Mouse (Mus musculus) left cerebral cortex, adult 8-10 months (tissue): ENCODE results near the gene Eps8l2. TPM values are rescaled to one million over a fixed set of nuclear protein-coding genes. Genes with fewer than 3 reads are reported as not detected.

Source experiments
- DNase-seq, 2 experiments: peaks; one replicate each; pipeline ENCODE4 v3.0.0; 2022; ENCODE audit warnings: low spot score in 2 of 2
- total RNA-seq, 4 experiments: library from RNA; stranded (reverse); gene quantifications; 2 replicates each; pipeline ENCODE4 v1.2.4; 2022

The Eps8l2 gene
- total RNA-seq, 4 experiments from 2014 or later: 5.4 to 7.9 (median 6.4) TPM

- DNase-seq: no peak
Measured at GRCm38 (mm10) chr7:141328373-141328990, 10.2 kb upstream of the Eps8l2 start.

- DNase-seq: no peak
Measured at GRCm38 (mm10) chr7:141330706-141331105, 8.0 kb upstream of the Eps8l2 start.

- DNase-seq: no peak
Measured at GRCm38 (mm10) chr7:141331990-141332389, 6.7 kb upstream of the Eps8l2 start.

GRCm38 (mm10) chr7:141335044-141335579 is 3.6 kb upstream of the Eps8l2 start:
- DNase-seq: no peak

- peak in 1 of 2 experiments; percentile 39 for DNase-seq
Measured at GRCm38 (mm10) chr7:141335682-141336081, 3.0 kb upstream of the Eps8l2 start.

GRCm38 (mm10) chr7:141336296-141336695 is 2.4 kb upstream of the Eps8l2 start:
- no peak for DNase-seq

- no peak for DNase-seq
Measured at GRCm38 (mm10) chr7:141337716-141338416, 814 bp upstream of the Eps8l2 start.

- no peak for DNase-seq
Measured at GRCm38 (mm10) chr7:141339215-141339920, 688 bp downstream of the Eps8l2 start.

GRCm38 (mm10) chr7:141340023-141340422 is 1.3 kb downstream of the Eps8l2 start:
- DNase-seq: no peak

- no peak for DNase-seq
Measured at GRCm38 (mm10) chr7:141340476-141340875, 1.8 kb downstream of the Eps8l2 start.

GRCm38 (mm10) chr7:141341689-141342226 is 3.1 kb downstream of the Eps8l2 start:
- DNase-seq: no peak

GRCm38 (mm10) chr7:141343230-141343629 is 4.5 kb downstream of the Eps8l2 start:
- DNase-seq: no peak

GRCm38 (mm10) chr7:141343696-141344095 is 5.0 kb downstream of the Eps8l2 start:
- DNase-seq: no peak

- DNase-seq: no peak
Measured at GRCm38 (mm10) chr7:141344787-141345186, 6.1 kb downstream of the Eps8l2 start.

GRCm38 (mm10) chr7:141351061-141351460 is 12.4 kb downstream of the Eps8l2 start:
- no peak for DNase-seq

GRCm38 (mm10) chr7:141355051-141355450 is 16.4 kb downstream of the Eps8l2 start:
- DNase-seq: no peak

GRCm38 (mm10) chr7:141355626-141356326 is 17.1 kb downstream of the Eps8l2 start:
- no peak for DNase-seq

- DNase-seq: peak in 1 of 2 experiments; percentile 71
Measured at GRCm38 (mm10) chr7:141356971-141357370, 18.3 kb downstream of the Eps8l2 start.

- DNase-seq: no peak
Measured at GRCm38 (mm10) chr7:141361510-141361909, 22.8 kb downstream of the Eps8l2 start.

GRCm38 (mm10) chr7:141363106-141363751 is 24.5 kb downstream of the Eps8l2 start:
- peak in 1 of 2 experiments; percentile 44 for DNase-seq

- DNase-seq: no peak
Measured at GRCm38 (mm10) chr7:141363752-141364125, 25.1 kb downstream of the Eps8l2 start.
